Mouse (Mus musculus): ENCODE data around the gene Nxpe2. TPM values are rescaled to one million over a fixed set of nuclear protein-coding genes. Genes with fewer than 3 reads are reported as not detected.

Nxpe2 gene
- polyA plus RNA-seq, 1 experiment from 2014 or later = 6.7 TPM

DNA sequence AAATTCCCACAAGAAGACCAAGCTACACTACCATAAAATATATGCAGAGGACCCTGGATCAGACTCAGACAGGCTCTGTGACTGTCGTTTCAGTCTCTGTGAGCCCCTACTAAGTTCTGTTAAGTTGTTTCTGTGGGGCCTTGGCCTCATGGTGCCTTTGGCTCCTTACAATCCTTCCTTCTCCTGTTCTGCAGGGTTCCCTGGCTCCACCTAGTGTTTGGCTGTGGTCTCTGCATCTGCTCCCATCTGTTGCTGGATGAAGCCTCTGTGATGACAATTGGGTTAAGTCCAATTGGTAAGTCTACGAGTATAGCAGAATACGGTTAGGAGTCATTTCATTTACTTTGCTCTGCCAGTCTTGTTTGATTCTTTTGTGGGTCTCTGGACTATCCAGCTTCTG is 1.5 kb upstream of the Nxpe2 start:
- peak overlapping the region; percentile 35 for H3K9ac ChIP-seq (ENCODE audit: low read length)
- H3K27me3 ChIP-seq (ENCODE audit: control insufficient read depth, insufficient read depth, low read length) = no peaks in the 10 kb centered on the region
- H3K4me2 ChIP-seq (ENCODE audit: low read depth, low read length) = no peak overlapping the region
- no peak for ATAC-seq (ENCODE audit: insufficient read depth, low FRiP score)
- H3K4me3 ChIP-seq (replicated peaks; ENCODE audit: low read length) = no peak overlapping the region
- no peaks in the 10 kb centered on the region for H3K4me1 ChIP-seq (ENCODE audit: control insufficient read depth, insufficient read depth, low read length)
- no peaks in the 10 kb centered on the region for H3K9me3 ChIP-seq (replicated peaks; ENCODE audit: control insufficient read depth, low read length)
- no peak overlapping the region for H3K27ac ChIP-seq (ENCODE audit: low read length)
- 41% methylated on average over 3 of the region's 3 CpGs for WGBS
- H3K36me3 ChIP-seq (ENCODE audit: control insufficient read depth, insufficient read depth, low read length) = no peaks in the 10 kb centered on the region

DNA sequence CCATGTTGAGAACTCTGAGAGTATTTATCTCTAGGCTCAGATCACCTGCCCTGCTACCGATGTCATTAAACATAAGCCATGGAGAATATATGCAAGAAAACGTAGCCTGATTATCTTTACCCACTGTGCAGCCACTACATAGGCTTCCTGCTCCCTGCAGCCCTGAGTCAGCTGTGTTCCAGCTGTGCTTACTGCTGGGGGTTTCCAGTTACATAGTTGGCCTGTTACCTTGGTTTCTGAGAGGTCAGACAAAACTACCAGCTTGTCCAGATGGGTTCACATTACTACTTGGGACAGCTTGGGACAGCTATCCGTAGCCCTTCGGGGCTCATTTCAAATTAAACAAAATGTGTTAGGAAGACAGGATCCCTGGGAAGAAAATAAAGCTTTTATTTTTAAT is 868 bp upstream of the Nxpe2 start:
- Histone ChIP-seq H3K36me3 (ENCODE audit: control insufficient read depth, insufficient read depth, low read length) (no peaks in the 10 kb centered on the region), H3K4me2 (ENCODE audit: low read depth, low read length) (no peak overlapping the region), H3K9me3 (replicated peaks; ENCODE audit: control insufficient read depth, low read length) (no peaks in the 10 kb centered on the region), H3K4me1 (ENCODE audit: control insufficient read depth, insufficient read depth, low read length) (no peaks in the 10 kb centered on the region), H3K4me3 (replicated peaks; ENCODE audit: low read length) (no peak overlapping the region), H3K9ac (ENCODE audit: low read length) (no peak overlapping the region), H3K27me3 (ENCODE audit: control insufficient read depth, insufficient read depth, low read length) (no peaks in the 10 kb centered on the region), H3K27ac (ENCODE audit: low read length) (peak overlapping the region; percentile 52; the same call in 1 of the 2 replicates)
- WGBS = 61% methylated on average over 4 of the region's 4 CpGs
- no peak for ATAC-seq (ENCODE audit: insufficient read depth, low FRiP score)

DNA sequence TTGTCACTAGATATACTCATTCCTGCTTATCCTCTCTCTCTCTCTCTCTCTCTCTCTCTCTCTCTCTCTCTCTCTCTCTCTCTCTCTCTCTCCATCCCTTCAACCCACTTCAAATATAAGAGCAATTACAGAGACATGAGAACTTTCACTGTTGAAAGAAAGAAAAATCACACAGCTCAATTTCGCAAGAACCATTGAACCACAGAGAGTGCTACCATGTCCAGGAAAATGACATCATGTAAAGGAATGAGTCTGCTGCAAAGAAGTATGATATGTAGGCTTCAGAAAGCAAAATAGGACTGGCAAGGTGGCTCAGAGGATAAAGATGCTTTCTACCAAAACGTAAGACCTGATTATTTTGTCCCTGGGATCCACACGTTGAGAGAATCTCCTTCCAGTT is 7.4 kb downstream of the Nxpe2 start:
- no peaks in the 10 kb centered on the region for H3K9me3 ChIP-seq (replicated peaks; ENCODE audit: control insufficient read depth, low read length)
- H3K27ac ChIP-seq (ENCODE audit: low read length) = no peak overlapping the region
- no peaks in the 10 kb centered on the region for H3K27me3 ChIP-seq (ENCODE audit: control insufficient read depth, insufficient read depth, low read length)
- no peaks in the 10 kb centered on the region for H3K36me3 ChIP-seq (ENCODE audit: control insufficient read depth, insufficient read depth, low read length)
- no peak overlapping the region for H3K9ac ChIP-seq (ENCODE audit: low read length)
- ATAC-seq (ENCODE audit: insufficient read depth, low FRiP score) = no peak
- peaks cover under 1% of the 10 kb centered on the region; the same call in 1 of the 2 replicates for H3K4me1 ChIP-seq (ENCODE audit: control insufficient read depth, insufficient read depth, low read length)
- H3K4me2 ChIP-seq (ENCODE audit: low read depth, low read length) = no peak overlapping the region
- 83% methylated on average over 3 of the region's 3 CpGs for WGBS
- no peak overlapping the region for H3K4me3 ChIP-seq (replicated peaks; ENCODE audit: low read length)

DNA sequence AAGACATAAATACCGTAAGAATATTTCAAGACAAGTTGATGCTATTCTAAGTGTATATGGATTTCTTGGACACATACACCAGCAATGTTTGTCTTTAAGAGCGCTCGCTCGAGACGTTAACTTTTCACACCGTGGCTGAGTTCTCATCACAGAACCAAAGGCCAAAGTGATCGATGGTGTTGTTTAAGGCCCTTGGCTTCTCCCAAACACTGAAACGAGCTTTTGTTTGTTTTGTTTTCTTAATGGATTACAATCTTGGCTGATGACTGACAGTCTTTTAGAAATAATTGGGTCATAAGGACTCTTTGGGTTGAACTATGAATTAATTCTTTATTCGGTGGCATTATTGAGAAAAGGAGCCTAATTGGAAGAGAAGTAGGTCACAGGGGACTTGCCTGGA is 7.8 kb downstream of the Nxpe2 start:
- Histone ChIP-seq H3K27me3 (ENCODE audit: control insufficient read depth, insufficient read depth, low read length) (no peaks in the 10 kb centered on the region), H3K4me3 (replicated peaks; ENCODE audit: low read length) (no peak overlapping the region), H3K27ac (ENCODE audit: low read length) (no peak overlapping the region), H3K36me3 (ENCODE audit: control insufficient read depth, insufficient read depth, low read length) (no peaks in the 10 kb centered on the region), H3K4me1 (ENCODE audit: control insufficient read depth, insufficient read depth, low read length) (peaks cover 5% of the 10 kb centered on the region; the same call in 1 of the 2 replicates), H3K4me2 (ENCODE audit: low read depth, low read length) (no peak overlapping the region), H3K9me3 (replicated peaks; ENCODE audit: control insufficient read depth, low read length) (no peaks in the 10 kb centered on the region), H3K9ac (ENCODE audit: low read length) (no peak overlapping the region)
- 57% methylated on average over 9 of the region's 9 CpGs for WGBS
- ATAC-seq (ENCODE audit: insufficient read depth, low FRiP score) = no peak

DNA sequence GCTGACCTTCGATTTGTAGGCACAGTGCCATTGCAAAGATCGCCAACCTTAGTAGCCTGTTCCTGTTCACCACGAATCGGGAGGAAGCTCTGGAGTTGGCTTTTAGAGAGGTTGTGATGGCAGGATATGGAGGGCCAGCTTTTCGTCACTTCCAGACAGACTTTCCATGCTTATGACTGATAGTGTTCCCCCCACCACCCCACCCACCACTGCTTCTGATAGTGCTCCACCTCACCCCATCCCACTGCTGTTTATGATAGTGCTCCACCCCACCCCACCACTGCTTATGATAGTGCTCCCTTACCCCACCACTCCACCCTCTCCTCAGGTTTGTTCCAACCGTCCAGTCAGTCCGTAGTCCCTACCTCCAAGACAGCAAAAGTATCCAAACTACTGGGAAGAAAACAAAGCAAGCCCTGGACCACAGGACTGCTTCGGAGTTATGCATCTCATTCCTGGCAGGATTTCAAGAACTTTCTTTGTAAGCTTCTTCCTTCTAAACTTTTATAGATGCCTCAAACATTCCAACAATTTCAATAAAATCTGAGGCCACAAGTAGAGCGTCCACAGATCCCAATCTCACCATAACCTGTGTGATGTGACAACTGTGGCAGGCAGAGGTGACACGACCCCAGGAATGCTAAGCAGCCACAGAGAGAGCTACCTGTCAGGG is 12.4 kb downstream of the Nxpe2 start:
- peaks cover 6% of the 10 kb centered on the region; the same call in 1 of the 2 replicates for H3K4me1 ChIP-seq (ENCODE audit: control insufficient read depth, insufficient read depth, low read length)
- no peak overlapping the region for H3K4me2 ChIP-seq (ENCODE audit: low read depth, low read length)
- no peak overlapping the region for H3K27ac ChIP-seq (ENCODE audit: low read length)
- H3K27me3 ChIP-seq (ENCODE audit: control insufficient read depth, insufficient read depth, low read length) = no peaks in the 10 kb centered on the region
- no peak overlapping the region; the same call in 1 of the 2 replicates for H3K4me3 ChIP-seq (replicated peaks; ENCODE audit: low read length)
- ATAC-seq (ENCODE audit: insufficient read depth, low FRiP score) = peak; percentile 64
- H3K9ac ChIP-seq (ENCODE audit: low read length) = no peak overlapping the region
- H3K9me3 ChIP-seq (replicated peaks; ENCODE audit: control insufficient read depth, low read length) = no peaks in the 10 kb centered on the region
- 68% methylated on average over 10 of the region's 10 CpGs for WGBS
- H3K36me3 ChIP-seq (ENCODE audit: control insufficient read depth, insufficient read depth, low read length) = no peaks in the 10 kb centered on the region

DNA sequence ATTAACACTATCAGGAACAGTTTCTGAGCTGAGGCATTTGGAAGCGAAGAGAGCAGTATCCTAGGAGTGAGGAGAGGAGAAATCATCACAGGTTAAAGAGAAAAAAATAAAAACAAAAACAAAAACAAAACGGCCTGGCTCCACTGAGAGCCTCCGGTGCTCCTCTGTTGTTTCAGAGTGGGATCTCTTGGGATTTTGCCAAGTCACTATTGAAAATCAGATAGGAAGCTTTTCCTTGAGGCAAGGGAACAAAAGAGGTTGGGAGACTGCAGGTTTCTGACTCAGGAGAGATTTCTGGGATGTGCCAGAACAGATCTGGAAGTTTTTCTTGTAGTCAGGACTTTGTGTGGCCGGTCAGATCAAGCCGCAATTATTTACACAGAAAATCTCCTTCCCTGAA is 13.7 kb downstream of the Nxpe2 start:
- H3K27ac ChIP-seq (ENCODE audit: low read length) = no peak overlapping the region
- no peaks in the 10 kb centered on the region for H3K27me3 ChIP-seq (ENCODE audit: control insufficient read depth, insufficient read depth, low read length)
- no peaks in the 10 kb centered on the region for H3K9me3 ChIP-seq (replicated peaks; ENCODE audit: control insufficient read depth, low read length)
- H3K4me2 ChIP-seq (ENCODE audit: low read depth, low read length) = no peak overlapping the region
- peaks cover 6% of the 10 kb centered on the region; the same call in 1 of the 2 replicates for H3K4me1 ChIP-seq (ENCODE audit: control insufficient read depth, insufficient read depth, low read length)
- 62% methylated on average over 5 of the region's 5 CpGs for WGBS
- no peak for ATAC-seq (ENCODE audit: insufficient read depth, low FRiP score)
- no peak overlapping the region for H3K4me3 ChIP-seq (replicated peaks; ENCODE audit: low read length)
- H3K9ac ChIP-seq (ENCODE audit: low read length) = no peak overlapping the region
- H3K36me3 ChIP-seq (ENCODE audit: control insufficient read depth, insufficient read depth, low read length) = no peaks in the 10 kb centered on the region

DNA sequence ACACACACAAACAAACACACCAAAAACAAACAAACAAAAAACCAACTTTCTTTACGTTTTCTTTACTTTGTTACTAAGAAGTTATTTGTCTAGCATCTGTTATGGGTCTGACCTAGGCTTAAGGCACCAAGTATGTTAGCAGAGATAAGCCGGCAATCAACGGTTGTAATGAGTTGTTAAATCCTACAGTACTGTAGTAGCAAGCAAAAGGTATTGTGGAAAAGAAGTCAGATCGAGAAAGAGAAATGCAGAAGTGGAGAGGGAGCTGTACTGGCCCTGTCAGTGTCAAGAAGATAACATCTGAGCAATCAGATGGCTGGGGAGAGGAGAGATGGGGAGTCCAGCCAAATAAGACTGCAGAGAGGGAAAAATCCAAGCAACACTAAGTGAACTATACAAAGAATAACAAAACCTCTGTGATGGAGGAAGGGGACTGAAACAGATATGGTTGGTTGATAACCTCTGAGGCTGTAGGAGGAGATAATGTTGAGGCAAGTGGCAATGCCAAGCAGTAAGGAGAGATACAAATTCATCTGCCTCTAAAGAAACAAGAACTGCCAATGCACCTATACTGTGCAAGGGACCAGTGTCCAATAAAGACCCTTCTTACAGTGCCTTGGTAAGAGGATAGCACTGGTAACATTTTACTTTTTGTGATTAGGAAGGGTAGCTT is 14.3 kb downstream of the Nxpe2 start:
- 0 out of 2 replicates have a peak overlapping the region, but pooled peaks have one; percentile 10 for H3K4me3 ChIP-seq (replicated peaks; ENCODE audit: low read length)
- no peak overlapping the region for H3K9ac ChIP-seq (ENCODE audit: low read length)
- WGBS = 50% methylated on average over 4 of the region's 4 CpGs
- H3K4me1 ChIP-seq (ENCODE audit: control insufficient read depth, insufficient read depth, low read length) = peaks cover 6% of the 10 kb centered on the region; the same call in 1 of the 2 replicates
- H3K27ac ChIP-seq (ENCODE audit: low read length) = no peak overlapping the region
- no peaks in the 10 kb centered on the region for H3K9me3 ChIP-seq (replicated peaks; ENCODE audit: control insufficient read depth, low read length)
- H3K27me3 ChIP-seq (ENCODE audit: control insufficient read depth, insufficient read depth, low read length) = no peaks in the 10 kb centered on the region
- no peak overlapping the region for H3K4me2 ChIP-seq (ENCODE audit: low read depth, low read length)
- ATAC-seq (ENCODE audit: insufficient read depth, low FRiP score) = no peak
- H3K36me3 ChIP-seq (ENCODE audit: control insufficient read depth, insufficient read depth, low read length) = no peaks in the 10 kb centered on the region

DNA sequence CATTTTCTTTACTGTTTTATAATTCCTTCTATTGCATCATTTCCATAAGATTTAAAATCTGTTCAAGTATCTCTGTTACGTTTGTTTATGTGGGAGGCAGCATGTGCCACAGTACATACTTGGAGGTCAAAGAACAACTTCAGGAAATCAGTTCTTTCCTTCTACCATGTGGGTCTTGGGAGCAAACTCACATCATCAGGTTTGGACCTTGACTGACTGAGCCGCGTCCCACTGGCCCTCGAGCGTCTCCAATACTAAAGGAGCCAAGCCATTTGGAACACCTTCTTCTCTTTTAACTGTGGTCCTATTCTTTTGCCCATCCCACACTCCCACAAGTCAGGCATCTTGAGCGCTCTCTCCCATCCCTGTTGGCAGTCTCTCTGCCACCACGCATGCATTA is 23.7 kb downstream of the Nxpe2 start:
- no peak overlapping the region for H3K27ac ChIP-seq (ENCODE audit: low read length)
- 83% methylated on average over 7 of the region's 7 CpGs for WGBS
- no peak overlapping the region for H3K9ac ChIP-seq (ENCODE audit: low read length)
- no peaks in the 10 kb centered on the region for H3K27me3 ChIP-seq (ENCODE audit: control insufficient read depth, insufficient read depth, low read length)
- H3K36me3 ChIP-seq (ENCODE audit: control insufficient read depth, insufficient read depth, low read length) = no peaks in the 10 kb centered on the region
- ATAC-seq (ENCODE audit: insufficient read depth, low FRiP score) = no peak
- H3K4me2 ChIP-seq (ENCODE audit: low read depth, low read length) = no peak overlapping the region
- H3K4me1 ChIP-seq (ENCODE audit: control insufficient read depth, insufficient read depth, low read length) = no peaks in the 10 kb centered on the region
- H3K9me3 ChIP-seq (replicated peaks; ENCODE audit: control insufficient read depth, low read length) = no peaks in the 10 kb centered on the region
- H3K4me3 ChIP-seq (replicated peaks; ENCODE audit: low read length) = no peak overlapping the region

DNA sequence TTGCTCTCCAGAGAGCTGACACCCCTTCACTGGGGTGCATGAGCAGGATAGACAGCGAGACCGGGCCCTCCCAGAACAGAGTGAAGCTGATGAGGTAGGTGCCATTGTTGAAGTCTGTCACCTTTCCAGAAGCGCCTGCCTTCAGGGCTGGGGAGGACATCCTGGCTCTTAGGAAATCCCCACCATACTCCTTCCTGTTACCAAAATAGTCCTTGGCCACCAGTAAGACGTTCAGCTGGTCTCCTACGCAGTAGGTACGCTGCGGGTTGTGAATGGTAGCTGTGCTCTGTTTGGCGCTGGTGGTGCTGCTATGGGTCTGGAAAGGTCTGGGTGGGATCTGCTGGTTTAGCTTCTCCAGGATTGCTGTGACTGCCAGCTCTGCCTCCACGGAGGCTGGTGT is 26.9 kb downstream of the Nxpe2 start:
- 86% methylated on average over 9 of the region's 9 CpGs for WGBS
- H3K27ac ChIP-seq (ENCODE audit: low read length) = no peak overlapping the region
- no peaks in the 10 kb centered on the region for H3K4me1 ChIP-seq (ENCODE audit: control insufficient read depth, insufficient read depth, low read length)
- no peak overlapping the region for H3K4me2 ChIP-seq (ENCODE audit: low read depth, low read length)
- no peaks in the 10 kb centered on the region for H3K36me3 ChIP-seq (ENCODE audit: control insufficient read depth, insufficient read depth, low read length)
- H3K9ac ChIP-seq (ENCODE audit: low read length) = no peak overlapping the region
- H3K9me3 ChIP-seq (replicated peaks; ENCODE audit: control insufficient read depth, low read length) = no peaks in the 10 kb centered on the region
- ATAC-seq (ENCODE audit: insufficient read depth, low FRiP score) = no peak
- H3K4me3 ChIP-seq (replicated peaks; ENCODE audit: low read length) = no peak overlapping the region
- no peaks in the 10 kb centered on the region for H3K27me3 ChIP-seq (ENCODE audit: control insufficient read depth, insufficient read depth, low read length)
